Mouse (Mus musculus): ENCODE results near the gene Dcaf15. TPM values are rescaled to one million over a fixed set of nuclear protein-coding genes. Genes with fewer than 3 reads are reported as not detected.

Gene Dcaf15
- polyA plus RNA-seq, 1 experiment from 2014 or later, result 10.8 TPM

GRCm38 (mm10) chr8:84067911-84068310 is 36.7 kb downstream of the Dcaf15 start:
- peak overlapping the region; percentile 56 for H3K4me2 ChIP-seq (ENCODE audit: low read length)
- no peak overlapping the region for H3K27ac ChIP-seq (ENCODE audit: low read depth)
- no peak for ATAC-seq (replicated peaks; ENCODE audit: low FRiP score, low TSS enrichment, low read depth)
- no peaks in the 10 kb centered on the region for H3K36me3 ChIP-seq (ENCODE audit: control insufficient read depth, insufficient read depth, low read length)
- 89% methylated on average over 7 of the region's 7 CpGs for WGBS
- peaks cover 23% of the 10 kb centered on the region for H3K4me1 ChIP-seq (replicated peaks; ENCODE audit: control insufficient read depth, insufficient read depth, low read length)
- no peak overlapping the region for H3K9ac ChIP-seq (ENCODE audit: low read length)
- no peak for DNase-seq (ENCODE audit: low spot score)
- no peaks in the 10 kb centered on the region for H3K27me3 ChIP-seq (replicated peaks; ENCODE audit: control insufficient read depth, insufficient read depth, low read length)
- peak overlapping the region; percentile 99 for H3K4me3 ChIP-seq (ENCODE audit: low read depth, low read length)
- H3K9me3 ChIP-seq (ENCODE audit: control insufficient read depth, low read length), result no peaks in the 10 kb centered on the region

DNA sequence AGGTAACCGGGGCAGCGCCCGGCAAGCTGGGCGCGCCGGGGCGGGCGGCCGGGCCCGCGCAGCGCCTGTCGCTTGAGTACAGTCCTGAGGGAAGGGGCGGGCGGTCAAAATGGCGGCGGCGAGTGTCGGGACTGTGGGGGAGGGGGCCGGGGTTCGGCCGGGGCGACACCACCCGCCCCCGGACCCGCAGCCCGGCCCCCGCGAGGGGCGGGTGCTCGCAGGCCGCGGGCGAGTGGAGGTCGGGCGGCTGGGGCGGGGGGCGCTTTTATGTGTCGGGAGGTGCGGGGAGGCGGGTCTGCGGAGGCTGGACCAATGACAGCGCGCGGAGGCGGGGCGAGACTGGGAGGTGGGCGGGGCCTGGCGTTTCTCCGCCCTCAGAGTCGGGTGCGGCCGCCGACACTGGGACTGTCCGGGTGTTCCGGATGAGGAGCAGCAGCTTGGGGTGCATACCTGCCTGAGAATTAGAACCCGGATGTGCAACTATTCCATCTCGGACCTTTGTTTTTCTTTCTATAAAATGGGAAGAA is 37.5 kb downstream of the Dcaf15 start:
- Histone ChIP-seq H3K4me3 (ENCODE audit: low read depth, low read length) (peak overlapping the region; percentile 99), H3K36me3 (ENCODE audit: control insufficient read depth, insufficient read depth, low read length) (no peaks in the 10 kb centered on the region), H3K27ac (ENCODE audit: low read depth) (peak overlapping the region; percentile 99), H3K4me2 (ENCODE audit: low read length) (peak overlapping the region; percentile 56), H3K4me1 (replicated peaks; ENCODE audit: control insufficient read depth, insufficient read depth, low read length) (peaks cover 23% of the 10 kb centered on the region), H3K9ac (ENCODE audit: low read length) (peak overlapping the region; percentile 96), H3K27me3 (replicated peaks; ENCODE audit: control insufficient read depth, insufficient read depth, low read length) (no peaks in the 10 kb centered on the region), H3K9me3 (ENCODE audit: control insufficient read depth, low read length) (no peaks in the 10 kb centered on the region)
- peak; percentile 99 for DNase-seq (ENCODE audit: low spot score)
- peak; percentile 76 for ATAC-seq (replicated peaks; ENCODE audit: low FRiP score, low TSS enrichment, low read depth)
- under 1% methylated on average over 56 of the region's 58 CpGs for WGBS

- DNase-seq (ENCODE audit: low spot score) (peak; percentile 97), ATAC-seq (replicated peaks; ENCODE audit: low FRiP score, low TSS enrichment, low read depth) (peak; percentile 98)
- H3K36me3 ChIP-seq (ENCODE audit: control insufficient read depth, insufficient read depth, low read length), result no peaks in the 10 kb centered on the region
- WGBS, result under 1% methylated on average over 51 of the region's 51 CpGs
- no peaks in the 10 kb centered on the region for H3K9me3 ChIP-seq (ENCODE audit: control insufficient read depth, low read length)
- H3K27ac ChIP-seq (ENCODE audit: low read depth), result peak within 1 kb of the TSS; percentile 99
- H3K4me1 ChIP-seq (replicated peaks; ENCODE audit: control insufficient read depth, insufficient read depth, low read length), result peaks cover 23% of the 10 kb centered on the region
- no peaks in the 10 kb centered on the region for H3K27me3 ChIP-seq (replicated peaks; ENCODE audit: control insufficient read depth, insufficient read depth, low read length)
- H3K4me3 ChIP-seq (ENCODE audit: low read depth, low read length), result peak within 1 kb of the TSS; percentile 99
- peak within 1 kb of the TSS; percentile 81 for H3K4me2 ChIP-seq (ENCODE audit: low read length)
- H3K9ac ChIP-seq (ENCODE audit: low read length), result peak within 1 kb of the TSS; percentile 96
Observed at GRCm38 (mm10) chr8:84066291-84066930, 38.2 kb downstream of the Dcaf15 start, which contains the start of gene Rfx1. Rfx1 (plus strand) TSS chr8:84066834.

DNA sequence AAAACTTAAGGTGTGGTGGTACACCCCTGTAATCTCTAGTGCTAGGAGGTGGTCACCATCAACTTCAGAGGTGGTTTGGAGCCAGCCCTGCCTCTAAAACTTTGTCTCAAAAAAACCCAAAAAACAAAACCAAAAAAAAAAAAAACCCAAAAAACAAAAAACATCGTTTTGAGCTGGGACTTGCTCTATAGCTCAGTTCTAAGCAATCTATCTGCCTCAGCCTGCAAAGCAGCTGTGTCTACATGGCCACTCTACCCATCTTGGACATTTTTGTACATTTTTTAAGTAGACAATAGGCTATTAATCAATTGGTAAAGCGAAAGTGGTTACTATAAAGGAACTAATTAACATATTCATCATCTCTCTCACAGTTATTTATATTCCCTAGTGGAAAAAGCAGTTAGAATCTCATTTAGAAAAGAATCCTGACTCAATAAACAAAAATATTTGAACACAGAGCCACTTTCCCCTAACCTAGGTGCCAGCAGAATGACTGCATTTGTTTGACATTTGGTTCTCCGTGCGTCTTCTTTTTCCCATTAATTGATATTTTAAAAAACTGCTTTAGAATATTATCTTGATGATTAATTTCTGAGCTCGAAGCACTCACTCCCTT is 39.0 kb downstream of the Dcaf15 start:
- no peak for DNase-seq (ENCODE audit: low spot score)

DNA sequence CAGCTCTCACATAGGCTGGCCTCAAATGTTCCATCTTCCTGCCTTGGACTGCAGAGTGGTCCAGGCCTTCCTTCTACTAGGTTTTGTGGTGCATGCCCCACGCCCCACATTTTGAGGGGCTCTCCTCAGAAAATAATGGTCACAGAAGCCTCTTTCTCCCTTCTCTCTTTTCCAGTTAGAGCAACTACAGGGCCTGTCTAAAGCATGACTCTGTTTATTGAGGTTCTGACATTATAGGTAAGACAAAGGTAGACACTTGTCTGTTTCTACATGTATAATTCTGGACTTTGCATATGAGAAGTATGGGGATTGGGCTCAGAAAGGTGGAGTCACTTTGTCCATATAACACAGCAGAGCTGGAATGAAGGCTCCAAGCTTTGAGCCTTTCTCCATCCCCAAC is 39.5 kb downstream of the Dcaf15 start, which contains the start of gene Gm10643:
Gm10643 (minus strand) TSS at position 101 of the 400 bp plus-strand sequence.
- WGBS, result 96% methylated on average over 1 of the region's 1 CpGs
- DNase-seq (ENCODE audit: low spot score) (no peak), ATAC-seq (replicated peaks; ENCODE audit: low FRiP score, low TSS enrichment, low read depth) (no peak)
- H3K4me2 ChIP-seq (ENCODE audit: low read length), result peak within 1 kb of the TSS; percentile 81
- peak within 1 kb of the TSS; percentile 70 for H3K9ac ChIP-seq (ENCODE audit: low read length)
- H3K4me1 ChIP-seq (replicated peaks; ENCODE audit: control insufficient read depth, insufficient read depth, low read length), result peaks cover 23% of the 10 kb centered on the region
- no peaks in the 10 kb centered on the region for H3K9me3 ChIP-seq (ENCODE audit: control insufficient read depth, low read length)
- H3K4me3 ChIP-seq (ENCODE audit: low read depth, low read length), result peak within 1 kb of the TSS; percentile 66
- no peaks in the 10 kb centered on the region for H3K27me3 ChIP-seq (replicated peaks; ENCODE audit: control insufficient read depth, insufficient read depth, low read length)
- no peaks in the 10 kb centered on the region for H3K36me3 ChIP-seq (ENCODE audit: control insufficient read depth, insufficient read depth, low read length)
- H3K27ac ChIP-seq (ENCODE audit: low read depth), result peak within 1 kb of the TSS; percentile 90

More for the DNA sequence above, 39.0 kb downstream of the Dcaf15 start:
- peak overlapping the region; percentile 66 for H3K4me3 ChIP-seq (ENCODE audit: low read depth, low read length)
- peak overlapping the region; percentile 70 for H3K9ac ChIP-seq (ENCODE audit: low read length)
- peaks cover 23% of the 10 kb centered on the region for H3K4me1 ChIP-seq (replicated peaks; ENCODE audit: control insufficient read depth, insufficient read depth, low read length)
- 27% methylated on average over 5 of the region's 5 CpGs for WGBS
- H3K27me3 ChIP-seq (replicated peaks; ENCODE audit: control insufficient read depth, insufficient read depth, low read length), result no peaks in the 10 kb centered on the region
- H3K36me3 ChIP-seq (ENCODE audit: control insufficient read depth, insufficient read depth, low read length), result no peaks in the 10 kb centered on the region
- no peaks in the 10 kb centered on the region for H3K9me3 ChIP-seq (ENCODE audit: control insufficient read depth, low read length)
- ATAC-seq (replicated peaks; ENCODE audit: low FRiP score, low TSS enrichment, low read depth), result no peak
- H3K4me2 ChIP-seq (ENCODE audit: low read length), result peak overlapping the region; percentile 81
- peak overlapping the region; percentile 90 for H3K27ac ChIP-seq (ENCODE audit: low read depth)

- Histone ChIP-seq H3K4me3 (ENCODE audit: low read depth, low read length) (no peak overlapping the region), H3K9me3 (ENCODE audit: control insufficient read depth, low read length) (no peaks in the 10 kb centered on the region), H3K4me1 (replicated peaks; ENCODE audit: control insufficient read depth, insufficient read depth, low read length) (peaks cover 18% of the 10 kb centered on the region), H3K4me2 (ENCODE audit: low read length) (no peak overlapping the region), H3K9ac (ENCODE audit: low read length) (no peak overlapping the region), H3K36me3 (ENCODE audit: control insufficient read depth, insufficient read depth, low read length) (no peaks in the 10 kb centered on the region), H3K27ac (ENCODE audit: low read depth) (no peak overlapping the region), H3K27me3 (replicated peaks; ENCODE audit: control insufficient read depth, insufficient read depth, low read length) (no peaks in the 10 kb centered on the region)
- ATAC-seq (replicated peaks; ENCODE audit: low FRiP score, low TSS enrichment, low read depth) (no peak), DNase-seq (ENCODE audit: low spot score) (no peak)
- WGBS, result 69% methylated on average over 8 of the region's 8 CpGs
Observed at GRCm38 (mm10) chr8:84063861-84064610, 40.5 kb downstream of the Dcaf15 start.

GRCm38 (mm10) chr8:84060245-84060644 is 44.3 kb downstream of the Dcaf15 start:
- no peak for DNase-seq (ENCODE audit: low spot score)
- WGBS, result 83% methylated on average over 2 of the region's 2 CpGs

GRCm38 (mm10) chr8:84059226-84059625 is 45.3 kb downstream of the Dcaf15 start:
- H3K27me3 ChIP-seq (replicated peaks; ENCODE audit: control insufficient read depth, insufficient read depth, low read length), result no peaks in the 10 kb centered on the region
- ATAC-seq (replicated peaks; ENCODE audit: low FRiP score, low TSS enrichment, low read depth) (no peak), DNase-seq (ENCODE audit: low spot score) (no peak)
- H3K9ac ChIP-seq (ENCODE audit: low read length), result no peak overlapping the region
- H3K4me3 ChIP-seq (ENCODE audit: low read depth, low read length), result no peak overlapping the region
- no peak overlapping the region for H3K27ac ChIP-seq (ENCODE audit: low read depth)
- no peaks in the 10 kb centered on the region for H3K4me1 ChIP-seq (replicated peaks; ENCODE audit: control insufficient read depth, insufficient read depth, low read length)
- H3K4me2 ChIP-seq (ENCODE audit: low read length), result no peak overlapping the region
- H3K36me3 ChIP-seq (ENCODE audit: control insufficient read depth, insufficient read depth, low read length), result no peaks in the 10 kb centered on the region
- no peaks in the 10 kb centered on the region for H3K9me3 ChIP-seq (ENCODE audit: control insufficient read depth, low read length)
- 92% methylated on average over 2 of the region's 2 CpGs for WGBS

More at GRCm38 (mm10) chr8:84060245-84060644, 44.3 kb downstream of the Dcaf15 start:
- Histone ChIP-seq H3K4me3 (ENCODE audit: low read depth, low read length) (no peak overlapping the region), H3K27ac (ENCODE audit: low read depth) (no peak overlapping the region), H3K4me1 (replicated peaks; ENCODE audit: control insufficient read depth, insufficient read depth, low read length) (no peaks in the 10 kb centered on the region), H3K9ac (ENCODE audit: low read length) (no peak overlapping the region), H3K27me3 (replicated peaks; ENCODE audit: control insufficient read depth, insufficient read depth, low read length) (no peaks in the 10 kb centered on the region), H3K36me3 (ENCODE audit: control insufficient read depth, insufficient read depth, low read length) (no peaks in the 10 kb centered on the region), H3K9me3 (ENCODE audit: control insufficient read depth, low read length) (no peaks in the 10 kb centered on the region), H3K4me2 (ENCODE audit: low read length) (no peak overlapping the region)
- ATAC-seq (replicated peaks; ENCODE audit: low FRiP score, low TSS enrichment, low read depth), result no peak

Data from intestine, embryonic 14.5 days (tissue).